8 mouse cellular contexts compared by ENCODE assay signal in genomic region chr12:75736296-75736695, GRCm38 (mm10). TPM values are rescaled to one million over a fixed set of nuclear protein-coding genes. Genes with fewer than 3 reads are reported as not detected.
DNase-seq lines count a peak whose midpoint lies in the region; ATAC-seq lines count a peak whose summit lies in the region.

No protein-coding gene starts in this region.

- no peaks in the 10 kb centered on the region for H3K9me3 ChIP-seq in forebrain, embryonic 10.5 days
- no peaks in the 10 kb centered on the region for H3K9me3 ChIP-seq in forebrain, embryonic 11.5 days (ENCODE audit: control insufficient read depth, low read length)
- no peaks in the 10 kb centered on the region for H3K9me3 ChIP-seq in kidney, embryonic 15.5 days (replicated peaks)

- H3K36me3 ChIP-seq in forebrain, embryonic 10.5 days (replicated peaks): no peaks in the 10 kb centered on the region
- H3K36me3 ChIP-seq in forebrain, embryonic 11.5 days (ENCODE audit: control insufficient read depth, insufficient read depth, low read length): no peaks in the 10 kb centered on the region
- H3K36me3 ChIP-seq in kidney, embryonic 15.5 days: no peaks in the 10 kb centered on the region

- ATAC-seq in forebrain, embryonic 11.5 days (replicated peaks; ENCODE audit: low FRiP score): no peak
- ATAC-seq in kidney, embryonic 15.5 days (replicated peaks; ENCODE audit: low FRiP score): no peak

- peaks cover 79% of the 10 kb centered on the region for H3K27me3 ChIP-seq in forebrain, embryonic 10.5 days (ENCODE audit: poor library complexity, severe bottlenecking)
- peaks cover 8% of the 10 kb centered on the region; the same call in 1 of the 2 replicates for H3K27me3 ChIP-seq in forebrain, embryonic 11.5 days (ENCODE audit: control insufficient read depth, insufficient read depth, low read length)
- H3K27me3 ChIP-seq in kidney, embryonic 15.5 days: 0 out of 2 replicates have a peak, but pooled peaks cover 6% of the 10 kb centered on the region

- no peak overlapping the region for H3K4me2 ChIP-seq in forebrain, embryonic 11.5 days (ENCODE audit: low read depth, low read length, severe bottlenecking)
- peak overlapping the region; percentile 93; the same call in 1 of the 2 replicates for H3K4me2 ChIP-seq in kidney, embryonic 15.5 days

- DNase-seq in forebrain, embryonic 10.5 days (ENCODE audit: extremely low spot score, low spot score): no peak
- DNase-seq in forebrain, embryonic 11.5 days (ENCODE audit: low spot score): no peak
- no peak for DNase-seq in kidney, postnatal 10 days
- DNase-seq in testis, postnatal 10 days (ENCODE audit: low spot score): peak; percentile 56
- DNase-seq in testis, postnatal 14 days (ENCODE audit: low spot score): no peak
- no peak for DNase-seq in ovary, postnatal 10 days (ENCODE audit: low spot score)
- no peak for DNase-seq in thymus, postnatal 25 days

- H3K9ac ChIP-seq in forebrain, embryonic 11.5 days (ENCODE audit: low read length): no peak overlapping the region
- H3K9ac ChIP-seq in kidney, embryonic 15.5 days: no peak overlapping the region

- 79% methylated on average over 4 of the region's 4 CpGs for WGBS in forebrain, embryonic 10.5 days
- WGBS in forebrain, embryonic 11.5 days: 75% methylated on average over 4 of the region's 4 CpGs
- 72% methylated on average over 4 of the region's 4 CpGs for WGBS in kidney, embryonic 15.5 days

- 0 out of 2 replicates have a peak overlapping the region, but pooled peaks have one; percentile 63 for H3K4me3 ChIP-seq in forebrain, embryonic 10.5 days
- no peak overlapping the region for H3K4me3 ChIP-seq in forebrain, embryonic 11.5 days (ENCODE audit: low read depth, low read length)
- H3K4me3 ChIP-seq in kidney, embryonic 15.5 days (replicated peaks): no peak overlapping the region

- peaks cover 35% of the 10 kb centered on the region for H3K4me1 ChIP-seq in forebrain, embryonic 10.5 days
- H3K4me1 ChIP-seq in forebrain, embryonic 11.5 days (replicated peaks; ENCODE audit: control insufficient read depth, insufficient read depth, low read length): peaks cover 5% of the 10 kb centered on the region; the same call in 1 of the 2 replicates
- peaks cover 23% of the 10 kb centered on the region for H3K4me1 ChIP-seq in kidney, embryonic 15.5 days

- H3K27ac ChIP-seq in forebrain, embryonic 10.5 days: no peak overlapping the region
- H3K27ac ChIP-seq in forebrain, embryonic 11.5 days (ENCODE audit: low read depth, low read length): no peak overlapping the region
- no peak overlapping the region for H3K27ac ChIP-seq in kidney, embryonic 15.5 days

RNA-seq across cellular contexts. Expression of gene Sgpp1, which starts 0.8 kb away (rescaled TPM):
- polyA plus RNA-seq in forebrain, embryonic 10.5 days (2016; fragmentation: Nextera tagmentation; extraction: Ambion mirVana): 5.5 and 5.8 TPM in 2 replicates
- 9.2 and 10.2 TPM in 2 replicates for polyA plus RNA-seq in forebrain, embryonic 11.5 days (2014; fragmentation: Nextera tagmentation; extraction: Ambion mirVana)
- 14.1 and 14.3 TPM in 2 replicates for polyA plus RNA-seq in kidney, embryonic 15.5 days (2015; fragmentation: Nextera tagmentation; extraction: Ambion mirVana)
